Mouse (Mus musculus): ENCODE measurements at regions not wholly inside any gene's neighbourhood (a gene's known extent, or its start where the extent isn't known, plus 50 kb on each side); places are given as distances from the start of the nearest gene placed in this dataset.
A peak's percentile ranks its signal among the peaks of the same experiment; 100 is the strongest.

DNA sequence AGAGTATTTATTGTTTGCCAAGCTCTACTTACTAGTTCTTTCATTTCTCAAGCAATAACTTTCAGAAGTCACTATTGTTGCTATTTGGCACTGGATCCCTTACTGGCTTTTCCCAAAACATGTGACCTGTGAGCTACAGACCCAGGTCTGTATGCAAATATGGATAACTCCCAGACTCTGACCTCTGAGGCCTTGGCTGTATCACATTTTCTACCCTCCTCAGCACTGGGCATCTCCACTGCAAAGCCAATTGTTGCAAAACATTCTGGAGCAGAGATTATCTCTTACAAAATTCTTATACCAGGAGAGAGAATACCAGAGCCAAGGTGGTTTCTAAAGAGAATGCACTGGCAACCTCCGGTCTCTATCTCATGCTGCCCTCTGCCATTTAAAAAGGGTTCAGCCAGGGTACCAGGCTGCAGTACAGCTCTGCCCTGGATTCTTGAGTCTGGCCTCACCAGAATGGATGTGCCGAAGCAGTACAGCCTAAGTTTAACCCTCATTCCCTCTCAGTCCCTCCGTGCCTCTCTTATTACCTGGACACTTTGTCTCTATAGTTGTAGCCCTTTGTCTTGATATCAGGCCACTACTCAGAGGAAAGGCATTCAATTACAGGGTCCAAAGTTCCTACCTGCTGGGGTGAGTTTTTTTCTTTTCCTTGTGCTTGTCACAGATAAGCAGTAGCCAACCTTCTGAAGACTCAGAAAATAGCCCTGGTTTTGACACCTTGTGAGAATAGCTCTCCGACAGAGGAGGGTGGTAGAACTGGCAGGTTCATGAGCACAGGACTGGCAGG lies 101.2 kb upstream of the Vwc2 start:
- Histone ChIP-seq H3K4me3 (ENCODE audit: low read length) (no peak overlapping the region), H3K27me3 (replicated peaks; ENCODE audit: control insufficient read depth, insufficient read depth, low read length) (no peaks in the 10 kb centered on the region), H3K36me3 (ENCODE audit: control insufficient read depth, insufficient read depth, low read length) (no peaks in the 10 kb centered on the region), H3K9ac (ENCODE audit: low read depth, low read length) (no peak overlapping the region), H3K27ac (ENCODE audit: low read depth, low read length) (no peak overlapping the region), H3K9me3 (ENCODE audit: control insufficient read depth, low read length) (0 out of 2 replicates have a peak, but pooled peaks cover 2% of the 10 kb centered on the region), H3K4me2 (ENCODE audit: low read length) (no peak overlapping the region), H3K4me1 (ENCODE audit: control insufficient read depth, insufficient read depth, low read depth, low read length) (peaks cover 2% of the 10 kb centered on the region; the same call in 1 of the 2 replicates)
- WGBS: 92% methylated on average over 4 of the region's 4 CpGs
- no peak for ATAC-seq

GRCm38 (mm10) chr11:11013581-11013980 lies 100.4 kb upstream of the Vwc2 start:
- WGBS: 68% methylated on average over 2 of the region's 2 CpGs

DNA sequence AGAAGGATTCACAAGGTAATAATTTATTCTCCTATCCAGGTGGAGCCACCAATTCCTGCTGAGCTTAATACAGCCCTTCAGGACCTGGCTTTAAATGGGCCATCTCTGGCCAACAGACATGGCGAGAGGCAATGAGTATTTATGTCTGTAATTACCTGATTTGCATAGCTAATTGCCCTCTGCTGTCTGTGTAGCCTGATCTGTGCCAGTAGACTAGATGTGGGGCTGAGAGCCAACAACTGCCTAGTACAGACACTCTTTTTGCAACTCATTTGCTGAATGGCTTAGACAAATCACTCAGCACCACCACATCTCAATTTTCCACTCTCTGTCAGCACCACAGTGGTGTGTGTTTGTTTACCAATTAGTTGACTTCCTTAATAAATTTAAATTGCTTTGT lies 99.9 kb upstream of the Vwc2 start:
- Histone ChIP-seq H3K4me2 (ENCODE audit: low read length) (no peak overlapping the region), H3K27me3 (replicated peaks; ENCODE audit: control insufficient read depth, insufficient read depth, low read length) (no peaks in the 10 kb centered on the region), H3K4me3 (ENCODE audit: low read length) (no peak overlapping the region), H3K9ac (ENCODE audit: low read depth, low read length) (no peak overlapping the region), H3K27ac (ENCODE audit: low read depth, low read length) (no peak overlapping the region), H3K4me1 (ENCODE audit: control insufficient read depth, insufficient read depth, low read depth, low read length) (peaks cover 2% of the 10 kb centered on the region; the same call in 1 of the 2 replicates), H3K9me3 (ENCODE audit: control insufficient read depth, low read length) (0 out of 2 replicates have a peak, but pooled peaks cover 2% of the 10 kb centered on the region), H3K36me3 (ENCODE audit: control insufficient read depth, insufficient read depth, low read length) (no peaks in the 10 kb centered on the region)
- ATAC-seq: peak; percentile 96
- WGBS: 40% methylated on average over 1 of the region's 1 CpGs

More at GRCm38 (mm10) chr11:11013581-11013980, 100.4 kb upstream of the Vwc2 start:
- H3K9me3 ChIP-seq (ENCODE audit: control insufficient read depth, low read length): 0 out of 2 replicates have a peak, but pooled peaks cover 2% of the 10 kb centered on the region
- H3K27ac ChIP-seq (ENCODE audit: low read depth, low read length): no peak overlapping the region
- H3K36me3 ChIP-seq (ENCODE audit: control insufficient read depth, insufficient read depth, low read length): no peaks in the 10 kb centered on the region
- H3K4me3 ChIP-seq (ENCODE audit: low read length): no peak overlapping the region
- no peak overlapping the region for H3K4me2 ChIP-seq (ENCODE audit: low read length)
- no peak overlapping the region for H3K9ac ChIP-seq (ENCODE audit: low read depth, low read length)
- H3K4me1 ChIP-seq (ENCODE audit: control insufficient read depth, insufficient read depth, low read depth, low read length): peaks cover 2% of the 10 kb centered on the region; the same call in 1 of the 2 replicates
- ATAC-seq: no peak
- H3K27me3 ChIP-seq (replicated peaks; ENCODE audit: control insufficient read depth, insufficient read depth, low read length): no peaks in the 10 kb centered on the region

DNA sequence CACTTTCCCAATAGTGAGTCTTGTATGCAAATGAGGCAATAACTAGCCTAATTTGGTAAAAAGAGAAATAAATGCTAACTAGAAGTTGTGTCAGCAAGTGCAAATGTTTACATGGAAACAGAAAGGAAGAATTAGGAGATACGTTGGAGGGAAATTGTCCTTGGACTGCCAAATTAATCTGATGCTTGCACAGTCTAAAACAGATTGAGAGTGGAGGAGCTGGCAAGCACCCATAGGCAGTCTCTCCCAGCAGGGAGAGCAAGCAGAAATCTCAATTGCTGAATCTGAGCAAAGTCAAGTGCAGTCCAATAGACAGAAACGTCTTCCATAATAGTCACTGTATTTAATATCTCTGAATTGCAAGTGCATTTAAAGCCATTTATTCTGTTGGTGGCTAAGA lies 99.5 kb upstream of the Vwc2 start:
- peak; percentile 84 for ATAC-seq
- no peak overlapping the region for H3K9ac ChIP-seq (ENCODE audit: low read depth, low read length)
- H3K4me3 ChIP-seq (ENCODE audit: low read length): no peak overlapping the region
- H3K36me3 ChIP-seq (ENCODE audit: control insufficient read depth, insufficient read depth, low read length): no peaks in the 10 kb centered on the region
- H3K9me3 ChIP-seq (ENCODE audit: control insufficient read depth, low read length): 0 out of 2 replicates have a peak, but pooled peaks cover 2% of the 10 kb centered on the region
- H3K27me3 ChIP-seq (replicated peaks; ENCODE audit: control insufficient read depth, insufficient read depth, low read length): no peaks in the 10 kb centered on the region
- WGBS: 45% methylated on average over 2 of the region's 2 CpGs
- H3K27ac ChIP-seq (ENCODE audit: low read depth, low read length): no peak overlapping the region
- H3K4me1 ChIP-seq (ENCODE audit: control insufficient read depth, insufficient read depth, low read depth, low read length): peaks cover 2% of the 10 kb centered on the region; the same call in 1 of the 2 replicates
- no peak overlapping the region for H3K4me2 ChIP-seq (ENCODE audit: low read length)

DNA sequence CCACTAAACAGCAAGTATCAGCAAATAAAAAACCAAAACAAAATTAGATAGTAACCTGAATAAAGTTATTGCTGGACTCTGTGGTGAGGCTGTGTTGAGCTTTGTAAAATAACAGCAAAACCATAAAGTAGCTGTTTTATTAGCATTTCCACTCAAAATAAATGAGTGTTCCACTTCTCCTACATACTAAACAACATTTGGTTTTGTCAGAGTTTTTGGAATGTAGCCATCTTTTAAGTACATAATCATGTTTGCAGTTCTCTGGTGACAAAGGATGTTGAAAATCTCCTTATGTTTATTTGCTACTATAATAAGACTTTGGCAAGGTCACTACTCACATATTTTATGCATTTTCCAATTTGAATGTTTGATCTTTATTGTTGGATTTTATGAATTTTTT lies 85.2 kb upstream of the Vwc2 start:
- Histone ChIP-seq H3K4me1 (ENCODE audit: control insufficient read depth, insufficient read depth, low read depth, low read length) (no peaks in the 10 kb centered on the region), H3K4me3 (ENCODE audit: low read length) (no peak overlapping the region), H3K9ac (ENCODE audit: low read depth, low read length) (no peak overlapping the region), H3K27ac (ENCODE audit: low read depth, low read length) (no peak overlapping the region), H3K4me2 (ENCODE audit: low read length) (no peak overlapping the region), H3K9me3 (ENCODE audit: control insufficient read depth, low read length) (no peaks in the 10 kb centered on the region), H3K36me3 (ENCODE audit: control insufficient read depth, insufficient read depth, low read length) (no peaks in the 10 kb centered on the region), H3K27me3 (replicated peaks; ENCODE audit: control insufficient read depth, insufficient read depth, low read length) (no peaks in the 10 kb centered on the region)
- ATAC-seq: no peak
